Mouse (Mus musculus) B cell, adult 62 days (primary cell): Measurements from ENCODE around the gene Zfp960. TPM values are rescaled to one million over a fixed set of nuclear protein-coding genes. Genes with fewer than 3 reads are reported as not detected.

Experiments
- total RNA-seq: library from RNA; stranded (reverse); gene quantifications from 4 replicates; pipeline ENCODE4 v1.2.4, GENCODE M21; 2023

Zfp960 gene
- total RNA-seq, result 2.9 to 6.2 TPM (median 4.6 TPM) in 4 replicates

DNA sequence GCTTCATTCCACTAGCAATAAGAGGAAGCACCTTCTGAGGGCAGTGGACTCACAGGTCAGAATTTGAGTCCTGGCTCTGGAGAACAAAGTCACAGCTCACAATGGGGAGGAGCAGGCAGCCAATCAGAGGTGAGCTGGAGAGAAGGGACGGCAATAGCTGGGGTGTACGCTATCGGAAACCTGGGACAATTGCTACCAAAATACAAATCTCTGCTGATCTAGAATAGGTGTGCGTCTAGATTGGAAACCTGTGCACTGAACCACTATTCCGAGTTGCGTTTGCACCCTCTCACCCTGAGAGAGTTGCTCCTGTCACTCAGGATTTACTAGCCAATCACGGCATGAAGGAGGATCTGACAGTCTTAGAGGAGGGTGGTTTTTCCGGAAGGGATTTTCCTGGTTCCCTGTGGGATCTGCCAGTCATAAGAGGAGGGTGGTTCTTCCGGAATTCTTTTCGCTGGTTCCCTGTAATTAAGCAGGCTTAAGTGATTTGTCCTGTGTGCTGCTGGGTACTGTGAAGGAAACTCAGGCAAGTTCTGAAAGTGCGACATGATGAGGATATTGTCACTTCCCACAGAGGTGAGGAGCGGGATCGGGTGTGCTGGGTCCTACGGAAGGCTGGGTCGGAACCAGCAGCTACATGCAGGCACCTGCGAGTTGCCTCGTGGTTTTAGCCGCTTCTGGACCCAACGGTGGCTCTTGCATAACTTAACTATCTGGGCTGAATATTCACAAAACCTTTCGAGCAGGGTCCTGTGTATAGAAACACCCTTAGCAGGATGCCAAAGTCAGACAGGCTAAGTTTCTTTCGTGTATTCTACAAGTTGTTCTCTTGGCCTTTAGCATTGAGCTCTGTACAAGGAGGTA, at the start of gene Zfp960:
Gene Zfp960 (plus strand): TSS at position 486 of the 867 bp plus-strand sequence.

DNA sequence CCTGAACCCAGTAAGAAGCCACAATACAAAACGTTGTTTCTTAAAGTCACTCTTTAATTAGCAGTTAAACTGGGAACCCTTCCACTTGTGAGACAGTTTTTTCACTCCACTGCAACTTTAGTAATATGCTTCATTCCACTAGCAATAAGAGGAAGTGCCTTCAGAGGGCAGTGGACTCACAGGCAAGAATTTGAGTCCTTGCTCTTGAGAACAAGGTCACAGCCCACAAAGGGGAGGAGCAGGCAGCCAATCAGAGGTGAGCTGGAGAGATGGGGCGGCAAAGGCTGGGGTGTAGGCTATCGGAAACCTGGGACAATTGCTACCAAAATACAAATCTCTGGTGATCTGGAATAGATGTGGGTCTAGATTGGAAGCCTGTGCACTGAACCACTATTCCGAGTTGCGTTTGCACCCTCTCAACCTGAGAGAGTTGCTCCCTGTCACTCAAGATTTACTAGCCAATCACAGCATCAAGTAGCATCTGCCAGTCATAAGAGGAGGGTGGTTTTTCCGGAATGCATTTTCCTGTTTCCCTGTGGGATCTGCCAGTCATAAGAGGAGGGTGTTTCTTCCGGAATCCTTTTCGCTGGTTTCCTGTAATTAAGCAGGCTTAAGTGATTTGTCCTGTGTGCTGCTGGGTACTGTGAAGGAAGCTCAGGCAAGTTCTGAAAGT, 57.1 kb downstream of the Zfp960 start, which contains the start of gene Zfp97:
Gene Zfp97 (plus strand): TSS at position 586 of the 673 bp plus-strand sequence.

Other genes starting within 250 kb of the Zfp960 start
- gene Zfp97, start 57.3 kb downstream of the Zfp960 start, total RNA-seq, result 6.0 to 8.2 TPM (median 7.3 TPM) in 4 replicates